Mouse (Mus musculus) forebrain, postnatal 0 days (tissue): ENCODE data around the gene A930004D18Rik. TPM values are rescaled to one million over a fixed set of nuclear protein-coding genes. Genes with fewer than 3 reads are reported as not detected.

Source experiments
- ATAC-seq: fragments of 200-750 bp; cut with Nextera tagmentation; 2 replicates; pipeline ENCODE4 v1.8.0; 2017; ENCODE audit warnings: mild to moderate bottlenecking, moderate library complexity
- DNase-seq: peaks from one replicate; pipeline ENCODE4 v3.0.0-alpha.2; 2015
- H3K27ac ChIP-seq: fragments of 300-500 bp; sonication (generic); 2 replicates; pipeline ENCODE4 v1.5.1; 2014; ENCODE audit warnings: low read depth, mild to moderate bottlenecking, antibody characterized with exemption, low read length, moderate library complexity, mixed read lengths
- H3K27me3 ChIP-seq: fragments of 300-500 bp; sonication (generic); 2 replicates; pipeline ENCODE4 v1.6.1; 2014; ENCODE audit warnings: mild to moderate bottlenecking, low read length, mixed read lengths; ENCODE audit not compliant: insufficient read depth
- H3K36me3 ChIP-seq: fragments of 300-500 bp; sonication (generic); 2 replicates; pipeline ENCODE4 v1.6.1; 2014; ENCODE audit warnings: mild to moderate bottlenecking, moderate library complexity; ENCODE audit not compliant: insufficient read depth
- H3K4me1 ChIP-seq: fragments of 300-500 bp; sonication (generic); 2 replicates; pipeline ENCODE4 v1.6.1; 2014; ENCODE audit warnings: antibody characterized with exemption; ENCODE audit not compliant: insufficient read depth
- H3K4me2 ChIP-seq: fragments of 300-500 bp; sonication (generic); 2 replicates; pipeline ENCODE4 v1.6.1; 2014; ENCODE audit warnings: low read depth, mild to moderate bottlenecking, moderate library complexity
- H3K4me3 ChIP-seq: fragments of 300-500 bp; sonication (generic); 2 replicates; pipeline ENCODE4 v1.5.1; 2014; ENCODE audit warnings: low read depth, low read length, mixed read lengths
- H3K9ac ChIP-seq: fragments of 300-500 bp; sonication (generic); 2 replicates; pipeline ENCODE4 v1.6.1; 2014; ENCODE audit warnings: mild to moderate bottlenecking
- H3K9me3 ChIP-seq: fragments of 300-500 bp; sonication (generic); 2 replicates; pipeline ENCODE4 v1.6.1; 2016; ENCODE audit warnings: low read length
- CTCF ChIP-seq: sonication (generic); IDR thresholded peaks from 2 replicates; pipeline ENCODE4 v1.5.1; 2016; ENCODE audit warnings: antibody characterized with exemption, control low read depth, low read depth
- WGBS: fragments of 180-500 bp; shearing (Covaris S2); extraction: QIAGEN DNeasy Blood & Tissue Kit; methylation state at CpG from one replicate; pipeline ENCODE4 v1.1.7; 2014; 5-methylcytosine and 5-hydroxymethylcytosine counted together
- polyA plus RNA-seq: library from polyadenylated mRNA; unstranded; fragments of >200 nt; fragmentation: Nextera tagmentation; extraction: Ambion mirVana; gene quantifications from 2 replicates; pipeline ENCODE4 v1.2.1, GENCODE M21; 2015
- total RNA-seq: library from RNA; depleted of rRNA; stranded (reverse); fragments of >200 nt; gene quantifications from 2 replicates; pipeline ENCODE4 v1.2.3, GENCODE M21; 2014

Gene A930004D18Rik
- total and polyA plus RNA-seq, 2 experiments from 2014 or later: 3.5 to 10.1 TPM

DNA sequence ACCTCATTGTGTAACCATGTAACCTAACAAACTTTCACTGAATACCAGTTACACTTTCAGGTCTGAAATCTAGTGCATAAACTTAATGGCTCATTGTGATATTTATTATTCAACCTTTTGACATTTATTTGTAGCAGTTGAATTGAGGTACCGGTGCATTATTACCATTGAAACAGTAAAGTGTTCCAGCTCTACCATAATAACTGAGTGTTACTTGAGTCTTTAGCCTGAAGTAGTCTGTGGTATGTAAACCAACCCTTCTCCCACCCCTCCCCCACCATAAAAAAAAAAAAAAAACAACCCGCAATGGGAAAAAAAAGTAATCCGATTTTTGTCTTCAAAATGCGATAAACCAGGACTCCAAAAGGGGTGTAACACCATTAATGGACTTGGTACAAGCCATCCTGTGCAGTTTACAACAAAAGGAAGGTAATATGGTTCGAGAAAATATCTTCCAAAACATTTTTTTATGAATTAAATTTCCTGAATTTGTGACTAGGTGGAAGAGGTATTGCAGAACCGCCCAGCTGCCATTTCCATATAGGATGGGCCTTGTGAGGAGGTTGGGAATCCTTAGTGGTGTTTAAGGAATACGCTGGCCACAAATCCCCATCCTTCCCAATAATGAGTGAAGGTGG, 7.7 kb upstream of the A930004D18Rik start:
- WGBS: 4% methylated on average over 7 of the region's 7 CpGs
- H3K9me3 ChIP-seq: no peaks in the 10 kb centered on the region
- TF ChIP-seq CTCF: no peak
- H3K27me3 ChIP-seq: no peaks in the 10 kb centered on the region
- no peaks in the 10 kb centered on the region for H3K36me3 ChIP-seq
- ATAC-seq (no peak), DNase-seq (no peak)
- peaks cover 26% of the 10 kb centered on the region for H3K4me1 ChIP-seq
- H3K9ac ChIP-seq: peak overlapping the region; percentile 97
- H3K4me3 ChIP-seq: peak overlapping the region; percentile 77
- peak overlapping the region; percentile 83 for H3K4me2 ChIP-seq
- H3K27ac ChIP-seq: no peak overlapping the region

GRCm38 (mm10) chr2:18041199-18041885, 3.8 kb upstream of the A930004D18Rik start:
- H3K9me3 ChIP-seq: no peaks in the 10 kb centered on the region
- peak overlapping the region; percentile 70 for H3K4me2 ChIP-seq
- 9% methylated on average over 14 of the region's 14 CpGs for WGBS
- ATAC-seq (peak; percentile 75), DNase-seq (peak; percentile 67)
- H3K36me3 ChIP-seq: no peaks in the 10 kb centered on the region
- peaks cover 26% of the 10 kb centered on the region for H3K4me1 ChIP-seq
- peak overlapping the region; percentile 72 for H3K27ac ChIP-seq
- peak overlapping the region; percentile 10; the same call in 1 of the 2 replicates for H3K4me3 ChIP-seq
- no peak for TF ChIP-seq CTCF
- peak overlapping the region; percentile 58 for H3K9ac ChIP-seq
- no peaks in the 10 kb centered on the region for H3K27me3 ChIP-seq

DNA sequence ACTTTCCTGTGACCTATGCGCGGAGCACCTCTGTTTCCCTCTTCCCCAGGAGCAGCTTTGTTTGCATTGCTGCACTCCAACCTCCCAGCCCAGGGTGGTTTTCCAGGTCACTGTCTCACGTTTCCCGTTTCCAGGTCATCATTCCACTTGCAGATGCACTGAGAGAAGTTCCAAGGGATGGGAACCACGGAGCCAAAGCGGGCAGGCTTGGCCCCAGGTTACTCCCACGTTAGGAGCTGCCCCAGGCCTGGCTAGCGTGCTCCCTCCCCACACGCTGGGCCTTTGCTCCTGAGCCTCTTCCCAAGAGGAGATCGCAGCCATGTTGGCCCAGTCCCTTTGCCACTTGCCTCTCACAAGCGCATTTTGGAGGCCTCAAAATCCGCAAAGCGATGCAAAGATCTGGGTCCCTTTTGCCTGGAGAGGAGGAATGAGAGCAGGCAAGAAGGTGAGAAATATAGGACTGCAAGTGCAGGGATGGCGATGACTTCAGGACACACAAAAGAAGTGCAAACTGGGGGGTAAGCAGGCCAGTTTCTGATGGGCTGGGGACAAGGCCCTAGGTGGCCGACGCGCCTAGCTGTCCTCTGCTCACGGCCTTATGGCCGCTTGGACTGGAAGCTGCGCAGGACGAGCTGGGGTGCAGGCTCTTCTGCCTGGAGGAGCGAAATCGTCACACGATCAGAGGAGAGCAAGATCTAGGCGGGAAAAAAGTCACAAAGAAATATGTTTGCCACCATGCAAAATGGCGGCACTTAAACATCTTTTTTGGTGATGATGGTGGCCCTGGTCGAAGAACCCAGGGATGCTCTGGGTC, 3.0 kb upstream of the A930004D18Rik start:
- DNase-seq (peak; percentile 78), ATAC-seq (peak; percentile 36)
- Histone ChIP-seq H3K4me1 (peaks cover 26% of the 10 kb centered on the region), H3K4me2 (peak overlapping the region; percentile 70), H3K9me3 (no peaks in the 10 kb centered on the region), H3K4me3 (peak overlapping the region; percentile 10; the same call in 1 of the 2 replicates), H3K27me3 (no peaks in the 10 kb centered on the region), H3K27ac (peak overlapping the region; percentile 72), H3K9ac (peak overlapping the region; percentile 58), H3K36me3 (no peaks in the 10 kb centered on the region)
- WGBS: 16% methylated on average over 27 of the region's 27 CpGs
- TF ChIP-seq CTCF: no peak

GRCm38 (mm10) chr2:18039566-18040290, 2.2 kb upstream of the A930004D18Rik start:
- H3K4me1 ChIP-seq: peaks cover 26% of the 10 kb centered on the region
- H3K4me3 ChIP-seq: peak overlapping the region; percentile 26
- peak overlapping the region; percentile 48 for H3K27ac ChIP-seq
- H3K9ac ChIP-seq: peak overlapping the region; percentile 58
- peak overlapping the region; percentile 70 for H3K4me2 ChIP-seq
- no peak for TF ChIP-seq CTCF
- ATAC-seq (peak; percentile 57), DNase-seq (peak; percentile 77)
- no peaks in the 10 kb centered on the region for H3K36me3 ChIP-seq
- 9% methylated on average over 44 of the region's 46 CpGs for WGBS
- H3K27me3 ChIP-seq: no peaks in the 10 kb centered on the region
- no peaks in the 10 kb centered on the region for H3K9me3 ChIP-seq

- TF ChIP-seq CTCF: no peak
- ATAC-seq (no peak), DNase-seq (peak; percentile 58)
- H3K36me3 ChIP-seq: no peaks in the 10 kb centered on the region
- no peak overlapping the region for H3K4me3 ChIP-seq
- H3K27me3 ChIP-seq: no peaks in the 10 kb centered on the region
- H3K27ac ChIP-seq: 0 out of 2 replicates have a peak overlapping the region, but pooled peaks have one; percentile 48
- WGBS: 50% methylated on average over 10 of the region's 10 CpGs
- H3K4me1 ChIP-seq: peaks cover 26% of the 10 kb centered on the region
- H3K9ac ChIP-seq: peak overlapping the region; percentile 58; the same call in 1 of the 2 replicates
- no peaks in the 10 kb centered on the region for H3K9me3 ChIP-seq
- H3K4me2 ChIP-seq: peak overlapping the region; percentile 70
These were observed 1.4 kb upstream of the A930004D18Rik start for GRCm38 (mm10) chr2:18038895-18039371.

DNA sequence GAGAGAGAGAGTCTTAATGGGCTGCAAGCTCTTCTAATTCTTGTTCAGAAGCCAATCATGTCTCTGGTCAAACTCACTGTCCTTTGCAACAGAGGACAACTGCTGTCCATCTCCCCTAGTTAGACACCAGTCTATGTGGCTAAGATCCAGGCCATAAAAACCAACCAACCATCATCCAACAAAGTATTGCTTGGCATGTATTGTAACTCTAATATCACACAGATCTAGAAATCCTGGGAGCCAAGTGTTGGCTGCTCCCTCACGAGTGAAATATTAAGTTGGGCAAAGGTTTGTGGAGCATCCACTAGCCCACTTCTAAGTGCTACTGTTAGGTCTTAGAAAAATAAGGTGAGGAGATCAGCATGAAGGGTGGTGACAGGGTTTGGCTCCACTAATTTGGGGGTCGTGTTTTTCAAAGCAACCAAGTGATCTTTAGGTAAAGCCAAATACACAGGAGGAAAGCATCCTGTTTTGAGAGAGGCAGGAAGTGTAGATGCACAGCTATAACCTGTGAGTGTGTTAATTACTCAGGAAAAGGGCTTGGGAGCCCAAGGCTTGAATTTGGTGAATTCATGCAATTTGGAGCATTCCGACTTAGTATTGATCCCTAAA, 710 bp upstream of the A930004D18Rik start:
- Histone ChIP-seq H3K27ac (no peak overlapping the region), H3K4me2 (no peak overlapping the region), H3K9ac (no peak overlapping the region), H3K4me1 (peaks cover 26% of the 10 kb centered on the region), H3K9me3 (no peaks in the 10 kb centered on the region), H3K27me3 (no peaks in the 10 kb centered on the region), H3K4me3 (no peak overlapping the region), H3K36me3 (no peaks in the 10 kb centered on the region)
- DNase-seq: peak; percentile 33
- WGBS: 53% methylated on average over 3 of the region's 3 CpGs
- ATAC-seq: no peak
- TF ChIP-seq CTCF: no peak
